Mouse (Mus musculus) layer of hippocampus, adult 6 months (tissue): ENCODE measurements around the gene Gfer. TPM values are rescaled to one million over a fixed set of nuclear protein-coding genes. Genes with fewer than 3 reads are reported as not detected.

Experiments
- long read RNA-seq, 2 experiments: library from polyadenylated mRNA; unstranded; transcript quantifications; one replicate each; pipeline ENCODE4 v2.0.0; 2019 to 2020
- polyA plus RNA-seq: library from polyadenylated mRNA; unstranded; fragments of <200 nt; fragmentation: Nextera tagmentation; gene quantifications from 2 replicates; pipeline ENCODE4 v1.2.3, GENCODE M21; 2021

The Gfer gene
- polyA plus RNA-seq: 30.7 and 34.3 TPM in 2 replicates
- long read RNA-seq, experiment 1, transcript Gfer-206 (2 exons, 1,706 nt): minor isoform, 11 of 54 reads
- long read RNA-seq, experiment 1, transcript Gfer-201 (3 exons, 1,776 nt): major isoform, 30 of 54 reads
- long read RNA-seq, experiment 1, partial matches to known transcripts: 1 of 54 reads
- long read RNA-seq, experiment 1, other reads (novel, unspliced or antisense): 10 of 54 reads
- long read RNA-seq, experiment 2, transcript Gfer-206 (2 exons, 1,706 nt): minor isoform, 49 of 133 reads
- long read RNA-seq, experiment 2, transcript Gfer-201 (3 exons, 1,776 nt): major isoform, 72 of 133 reads
- long read RNA-seq, experiment 2, partial matches to known transcripts: 0 of 133 reads
- long read RNA-seq, experiment 2, other reads (novel, unspliced or antisense): 10 of 133 reads

DNA sequence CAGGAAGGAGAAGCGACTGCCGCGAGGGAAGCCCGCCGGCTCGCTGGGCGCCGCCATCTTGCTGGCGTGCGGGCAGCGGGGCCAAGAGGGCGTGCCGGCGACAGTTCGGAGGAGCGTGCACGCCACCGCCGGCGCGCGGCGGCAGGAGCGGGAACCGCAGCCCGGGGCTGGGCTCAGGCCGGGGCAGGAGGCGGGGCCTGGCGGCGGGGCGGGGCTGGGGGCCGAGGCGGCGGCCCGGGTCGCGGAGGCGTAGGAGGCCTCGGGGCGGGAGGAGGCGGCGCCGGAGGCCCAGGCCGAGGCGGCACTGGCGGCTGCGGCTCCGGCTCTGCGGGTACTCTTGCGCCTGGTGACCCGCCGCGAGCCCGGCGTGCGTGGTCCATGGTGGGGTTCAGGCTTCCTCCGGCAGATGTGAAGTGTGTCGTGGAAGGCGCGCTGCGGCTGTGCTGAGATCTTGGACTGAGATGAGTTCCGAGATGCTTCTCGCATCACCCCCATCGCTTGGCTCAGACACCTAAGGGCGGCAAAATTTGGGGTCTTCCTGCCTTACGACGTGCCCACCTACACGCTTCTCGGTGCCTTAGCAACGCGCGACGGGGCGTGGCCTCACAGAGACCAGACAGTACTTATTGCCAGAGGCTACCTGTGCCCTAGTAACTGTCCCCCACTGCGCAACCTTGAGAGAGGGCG lies at the start of gene Gfer, which contains the start of gene Noxo1:
Gene Gfer, minus strand, starts transcription at position 146 of the 687 bp plus-strand sequence.
Gene Noxo1, plus strand, starts transcription at position 224 of the 687 bp plus-strand sequence.

DNA sequence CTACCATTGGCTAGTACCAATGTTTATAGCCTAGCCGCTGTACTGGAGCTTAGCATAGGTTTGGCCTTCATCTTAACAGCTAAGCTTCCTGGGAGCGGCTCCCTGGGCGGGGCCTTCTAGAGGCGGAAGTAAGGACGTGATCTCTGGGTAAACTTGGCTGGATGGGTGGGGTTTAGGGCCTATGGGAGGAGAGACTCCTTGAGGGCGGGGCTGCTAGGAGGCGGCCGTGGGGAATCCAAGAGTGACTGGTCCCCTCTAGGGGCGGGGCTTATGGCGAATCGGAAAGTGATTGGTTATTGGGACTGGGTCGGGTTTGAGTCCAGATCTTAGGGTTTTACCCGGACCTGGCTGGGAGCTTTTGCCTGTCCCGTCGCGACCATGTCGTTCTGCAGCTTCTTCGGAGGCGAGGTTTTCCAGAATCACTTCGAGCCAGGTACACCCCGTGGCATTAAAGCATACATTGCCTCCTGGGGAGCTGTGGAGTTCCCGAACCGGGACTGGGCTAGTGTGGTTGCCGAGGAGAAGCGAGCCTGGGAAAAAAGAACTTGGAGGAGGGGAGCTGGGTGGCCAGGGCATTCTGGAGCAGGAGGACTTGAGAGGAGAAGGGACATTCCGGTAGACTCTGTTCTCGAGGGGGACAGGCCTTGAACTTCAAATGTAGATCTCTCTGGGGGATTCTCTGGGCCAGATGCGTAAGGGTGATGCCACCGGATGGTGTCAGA lies 40.5 kb upstream of the Gfer start, which contains the start of gene Msrb1:
Gene Msrb1, plus strand, starts transcription at position 313 of the 722 bp plus-strand sequence.

DNA sequence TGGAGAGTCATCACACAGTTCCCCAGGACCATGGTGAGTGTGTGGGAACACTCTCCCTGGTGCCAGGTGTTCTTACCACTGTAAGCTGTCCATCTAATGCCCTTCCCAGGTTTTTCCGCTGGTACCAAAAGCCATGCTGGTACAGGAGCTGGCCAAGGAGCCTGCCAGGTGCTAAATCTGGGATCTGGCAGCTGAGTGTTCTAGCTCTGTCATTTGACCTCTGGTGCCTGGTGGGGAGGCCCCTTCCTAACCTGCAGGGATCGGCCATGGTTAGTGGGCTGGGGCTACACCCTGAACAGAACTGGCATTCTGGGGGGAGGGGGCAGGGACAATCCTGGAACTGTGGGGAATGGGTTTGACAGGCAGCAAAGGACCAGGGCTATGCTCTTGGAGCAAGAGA lies 31.7 kb upstream of the Gfer start, which contains the start of gene Rpl3l:
Gene Rpl3l, plus strand, starts transcription at position 203 of the 400 bp plus-strand sequence.

DNA sequence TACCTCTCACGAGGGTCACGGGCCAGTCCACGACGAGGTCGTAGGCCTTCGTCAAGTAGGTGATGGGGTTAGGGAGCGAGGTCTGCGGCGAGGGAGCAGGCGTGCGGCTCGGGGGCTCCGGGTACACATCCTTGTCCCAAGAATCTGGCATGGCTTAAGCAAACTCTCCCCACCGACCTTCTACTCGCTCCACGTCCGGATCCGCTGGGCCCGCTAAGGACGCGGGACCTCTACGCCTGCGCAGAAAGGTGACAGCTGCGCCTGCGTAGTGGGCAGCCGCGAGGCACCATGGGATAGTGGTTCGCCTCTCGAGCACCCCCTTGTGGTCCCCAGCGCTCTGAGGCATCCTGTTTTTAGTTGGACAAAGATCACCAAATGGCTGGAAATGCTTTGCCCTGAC lies 28.2 kb upstream of the Gfer start, which contains the start of gene Ndufb10:
Gene Ndufb10, minus strand, starts transcription at position 295 of the 400 bp plus-strand sequence.

DNA sequence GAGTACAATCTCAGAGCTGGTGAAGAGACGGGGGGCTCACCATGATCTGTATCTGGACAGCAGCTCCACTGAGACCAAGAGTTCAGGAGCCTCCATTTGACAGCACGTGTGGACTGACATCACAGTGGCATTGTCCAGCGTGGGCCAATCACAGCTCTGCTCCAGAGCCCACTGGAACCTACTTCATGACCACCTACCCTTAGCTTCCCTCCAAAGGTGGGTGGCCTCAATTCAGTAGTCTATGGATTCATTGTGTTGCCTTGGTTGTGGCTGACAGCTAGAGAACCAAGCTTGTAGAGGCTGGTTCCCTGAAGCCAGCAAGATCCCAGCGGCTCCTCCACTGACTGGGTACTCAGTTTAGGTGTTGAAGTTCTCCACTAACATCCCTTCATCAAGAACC lies 22.0 kb upstream of the Gfer start, which contains the start of the genes Rnf151 and Rps2:
Gene Rnf151, minus strand, starts transcription at position 121 of the 400 bp plus-strand sequence.
Gene Rps2, plus strand, starts transcription at position 174 of the 400 bp plus-strand sequence.

DNA sequence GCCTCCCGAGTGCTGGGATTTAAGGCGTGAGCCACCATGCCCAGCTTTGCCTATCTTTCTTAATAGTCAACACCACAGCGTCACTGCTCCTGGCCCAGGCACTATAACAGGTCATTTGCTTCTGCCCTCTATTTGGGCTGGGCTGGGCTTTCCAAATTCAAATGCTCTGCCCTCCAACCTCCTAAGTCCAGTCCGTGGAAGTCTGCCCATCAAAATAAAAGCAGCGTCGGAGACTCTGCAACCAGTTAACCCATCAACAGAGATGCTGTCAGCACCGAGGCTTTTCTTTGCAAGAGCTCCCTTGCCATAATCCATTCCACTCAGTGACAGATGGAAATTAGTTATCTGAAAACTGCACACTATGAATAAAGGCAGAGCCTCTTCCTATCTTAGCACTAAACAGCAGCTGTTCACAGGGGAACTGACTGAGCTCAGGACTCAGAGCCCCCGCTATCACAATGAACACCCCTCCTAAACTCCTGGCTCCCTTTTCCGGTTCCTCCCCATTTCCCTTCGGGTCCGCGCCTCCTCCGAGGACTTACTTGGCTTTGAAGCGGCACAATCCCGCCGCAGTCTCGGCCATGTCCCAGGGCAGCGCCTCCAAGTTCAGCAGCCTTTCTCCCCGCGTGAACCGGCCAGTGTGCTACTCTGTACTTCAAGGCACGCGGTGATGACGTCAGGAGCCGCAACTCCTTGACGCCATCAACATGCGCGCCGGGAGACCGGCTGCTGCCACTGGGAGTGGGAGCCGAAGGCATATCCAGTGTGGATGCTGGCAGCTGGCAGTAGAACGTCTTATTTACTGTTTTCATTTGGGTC lies 11.2 kb upstream of the Gfer start, which contains the start of gene Tbl3:
Gene Tbl3, minus strand, starts transcription at position 679 of the 819 bp plus-strand sequence.

DNA sequence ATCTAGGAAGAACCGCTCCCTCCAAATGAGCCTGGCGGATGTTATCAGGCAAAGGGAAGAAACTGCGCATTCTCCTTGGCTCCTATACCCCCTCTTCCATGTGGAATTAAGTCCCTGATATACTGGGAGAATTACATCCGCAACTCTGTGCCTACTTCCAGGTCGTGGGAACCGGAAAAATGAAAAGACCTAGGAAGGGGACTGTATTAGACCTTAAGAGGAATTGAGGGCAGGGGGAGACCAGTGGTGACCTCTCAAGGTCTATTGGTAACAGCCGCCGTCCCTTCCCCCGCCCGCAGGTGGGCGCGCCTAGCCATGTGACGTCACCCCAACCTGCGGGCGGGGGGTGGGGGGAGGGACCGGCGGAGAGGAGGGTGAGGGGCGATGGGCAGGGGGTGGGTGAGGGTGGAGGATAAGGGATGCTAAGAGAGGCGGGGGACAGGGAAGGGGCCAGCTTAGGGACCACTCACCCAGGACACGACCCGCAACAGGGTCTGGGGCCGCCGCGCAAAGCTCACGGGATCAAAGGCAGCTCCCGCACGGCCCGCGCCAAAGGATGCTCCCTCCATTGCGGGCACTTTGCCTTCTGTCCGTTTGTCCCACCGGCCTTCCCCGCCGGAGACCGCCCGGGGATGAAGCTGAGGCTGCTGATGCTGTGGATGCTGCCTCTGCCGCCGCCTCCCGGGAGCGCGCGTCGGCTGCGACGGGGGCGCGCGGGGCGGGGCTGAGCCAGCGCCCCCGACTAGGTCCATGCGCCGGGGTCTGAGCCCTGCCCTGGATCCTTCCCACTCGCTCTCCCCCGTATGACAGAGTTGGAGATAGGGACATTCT lies 6.5 kb downstream of the Gfer start, which contains the start of gene Syngr3:
Gene Syngr3, minus strand, starts transcription at position 705 of the 831 bp plus-strand sequence.

DNA sequence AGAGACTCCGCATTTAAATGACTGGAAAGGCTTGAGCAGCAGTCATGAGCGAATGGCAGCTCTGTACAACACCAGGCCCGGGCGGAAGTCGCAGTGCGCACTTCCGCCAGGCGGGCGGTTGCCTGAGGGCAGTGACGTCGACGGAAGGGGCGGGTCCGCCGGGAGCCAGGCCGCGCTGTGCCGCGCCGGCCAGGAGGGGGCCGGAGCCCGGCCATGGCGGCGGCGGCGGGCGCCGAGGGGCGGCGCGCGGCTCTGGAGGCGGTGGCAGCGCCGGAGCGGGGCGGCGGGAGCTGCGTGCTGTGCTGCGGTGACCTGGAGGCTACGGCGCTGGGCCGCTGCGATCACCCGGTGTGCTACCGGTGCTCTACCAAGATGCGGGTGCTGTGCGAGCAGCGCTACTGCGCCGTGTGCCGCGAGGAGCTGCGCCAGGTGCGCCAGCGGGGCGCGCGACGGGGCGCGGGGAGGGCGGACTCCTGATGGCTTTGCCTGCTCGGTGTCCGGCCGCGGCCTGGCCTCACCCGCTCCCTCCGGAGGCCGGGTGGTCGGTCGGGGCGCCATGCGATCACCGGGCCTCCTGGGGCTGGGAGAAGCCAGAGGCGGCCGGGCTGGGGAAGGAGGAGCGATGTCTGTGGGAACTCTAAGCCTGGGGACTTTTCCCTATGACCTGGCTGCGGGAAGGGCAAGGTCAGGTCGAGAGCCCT lies 26.3 kb downstream of the Gfer start, which contains the start of gene Zfp598:
Gene Zfp598, plus strand, starts transcription at position 143 of the 701 bp plus-strand sequence.

DNA sequence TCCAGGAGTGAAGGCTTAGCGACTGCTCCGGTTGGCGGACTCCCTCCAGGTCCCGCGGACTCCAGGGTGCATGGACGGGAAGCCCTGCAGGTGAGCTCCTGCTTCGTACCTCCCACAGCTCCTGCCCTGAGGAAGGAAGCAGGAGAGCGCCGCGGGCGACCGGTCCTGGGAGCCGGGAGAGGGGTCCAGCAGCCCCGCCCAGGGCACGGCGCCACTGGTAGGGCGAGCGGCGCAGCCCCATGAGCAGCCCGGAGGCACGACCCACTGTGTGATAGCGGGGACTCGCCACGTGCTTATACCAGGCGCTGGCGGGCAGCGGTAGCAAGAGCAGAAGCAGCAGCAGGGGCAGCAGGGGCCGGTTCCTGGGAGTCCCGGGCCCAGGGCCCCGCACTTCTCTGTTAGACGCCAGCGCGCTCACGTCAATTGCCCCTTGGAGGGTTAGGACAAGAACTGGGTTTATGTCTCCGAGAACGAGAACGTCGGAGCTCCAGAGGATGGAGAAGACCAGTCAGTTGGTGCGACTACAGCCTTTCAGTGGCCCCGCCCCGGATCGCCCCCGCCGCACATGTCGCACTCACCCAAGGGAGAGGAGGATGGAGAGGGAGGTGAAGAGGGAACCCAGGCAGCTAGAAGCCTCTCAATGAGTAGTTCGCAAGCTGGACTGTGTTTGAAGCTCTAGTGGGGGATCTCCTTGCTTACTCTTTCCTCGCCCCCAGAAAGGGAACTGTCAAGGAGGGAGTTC lies 37.8 kb downstream of the Gfer start, which contains the start of gene Npw:
Gene Npw, minus strand, starts transcription at position 441 of the 742 bp plus-strand sequence.

DNA sequence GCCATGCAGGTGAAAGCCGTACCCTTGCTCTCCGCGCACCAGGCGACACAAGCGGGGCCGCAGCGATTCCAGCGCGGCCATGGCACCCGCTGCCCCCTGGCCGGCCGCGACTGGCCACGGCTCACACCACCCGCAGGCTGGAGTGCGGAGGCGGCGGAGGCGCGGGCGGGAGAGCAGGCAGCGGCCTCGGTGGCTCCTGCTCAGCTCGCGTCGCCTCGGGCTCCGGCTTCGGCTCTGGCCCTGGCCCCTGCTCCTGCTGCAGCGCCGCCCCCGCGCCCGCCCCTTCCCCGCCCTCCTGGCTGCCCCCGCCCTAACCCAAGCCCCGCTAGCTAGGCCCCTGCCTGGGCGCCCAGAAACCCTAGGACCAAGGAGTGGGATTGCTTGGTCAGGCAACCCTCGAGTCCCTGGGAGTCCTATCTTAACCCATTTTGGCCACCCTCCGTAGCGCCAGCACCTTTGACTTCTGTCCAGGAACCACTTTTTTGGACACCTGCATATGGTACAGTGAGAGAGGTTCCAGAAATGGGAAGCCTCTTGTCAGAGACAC lies 45.8 kb downstream of the Gfer start, which contains the start of gene Slc9a3r2:
Gene Slc9a3r2, minus strand, starts transcription at position 258 of the 547 bp plus-strand sequence.

Other genes with a start within 250 kb of the Gfer start
- 12.4 and 12.9 TPM in 2 replicates for gene E4f1, start 225.8 kb downstream of the Gfer start, polyA plus RNA-seq
- 93.6 and 97.8 TPM in 2 replicates for gene Pgp, start 225.8 kb downstream of the Gfer start, polyA plus RNA-seq
- gene Bricd5, start 222.3 kb downstream of the Gfer start, polyA plus RNA-seq: 1.6 and 1.7 TPM in 2 replicates
- 15.9 and 16.3 TPM in 2 replicates for gene Mlst8, start 217.1 kb downstream of the Gfer start, polyA plus RNA-seq
- gene Caskin1, start 207.6 kb downstream of the Gfer start, polyA plus RNA-seq: 10.2 and 11.0 TPM in 2 replicates
- gene Traf7, start 168.2 kb downstream of the Gfer start, polyA plus RNA-seq: 17.9 and 20.8 TPM in 2 replicates
- 52.7 and 57.7 TPM in 2 replicates for gene Rab26, start 161.9 kb downstream of the Gfer start, polyA plus RNA-seq
- 8.1 and 9.0 TPM in 2 replicates for gene Pkd1, start 146.3 kb downstream of the Gfer start, polyA plus RNA-seq
- 85.0 and 101 TPM in 2 replicates for gene Tsc2, start 63.5 kb downstream of the Gfer start, polyA plus RNA-seq
- 6.2 and 6.5 TPM in 2 replicates for gene Nthl1, start 63.5 kb downstream of the Gfer start, polyA plus RNA-seq
- gene Slc9a3r2, start 45.8 kb downstream of the Gfer start, polyA plus RNA-seq: 41.7 and 49.7 TPM in 2 replicates
- 1.2 TPM in 2 replicates for gene Npw, start 37.7 kb downstream of the Gfer start, polyA plus RNA-seq
- gene Zfp598, start 26.5 kb downstream of the Gfer start, polyA plus RNA-seq: 0.99 and 1.2 TPM in 2 replicates
- 304 and 365 TPM in 2 replicates for gene Syngr3, start 6.2 kb downstream of the Gfer start, polyA plus RNA-seq
- gene Noxo1, start 78 bp upstream of the Gfer start, polyA plus RNA-seq: 0.87 and 0.93 TPM in 2 replicates
- 23.2 and 24.5 TPM in 2 replicates for gene Tbl3, start 11.5 kb upstream of the Gfer start, polyA plus RNA-seq
- not detected in 2 replicates for gene Rnf151, start 21.9 kb upstream of the Gfer start, polyA plus RNA-seq
- 1,412 and 1,765 TPM in 2 replicates for gene Rps2, start 22.0 kb upstream of the Gfer start, polyA plus RNA-seq
- gene Ndufb10, start 28.3 kb upstream of the Gfer start, polyA plus RNA-seq: 1,096 and 1,134 TPM in 2 replicates
- gene Rpl3l, start 31.7 kb upstream of the Gfer start, polyA plus RNA-seq: 0.50 TPM in 1 of 2 replicates, not detected in the other
- 9.1 and 9.3 TPM in 2 replicates for gene Msrb1, start 40.5 kb upstream of the Gfer start, polyA plus RNA-seq
- 0.54 and 0.67 TPM in 2 replicates for gene Hs3st6, start 56.8 kb upstream of the Gfer start, polyA plus RNA-seq
- gene Meiob, start 108.1 kb upstream of the Gfer start, polyA plus RNA-seq: not detected in 2 replicates
- 305 and 325 TPM in 2 replicates for gene Hagh, start 144.0 kb upstream of the Gfer start, polyA plus RNA-seq
- 25.1 and 25.5 TPM in 2 replicates for gene Fahd1, start 154.2 kb upstream of the Gfer start, polyA plus RNA-seq
- 0.20 TPM in 1 of 2 replicates, not detected in the other for gene Igfals, start 169.8 kb upstream of the Gfer start, polyA plus RNA-seq
- gene Nubp2, start 190.2 kb upstream of the Gfer start, polyA plus RNA-seq: 54.0 and 61.7 TPM in 2 replicates
- 82.3 and 84.0 TPM in 2 replicates for gene Spsb3, start 190.5 kb upstream of the Gfer start, polyA plus RNA-seq
- 15.7 and 16.4 TPM in 2 replicates for gene Eme2, start 198.9 kb upstream of the Gfer start, polyA plus RNA-seq
- 173 and 187 TPM in 2 replicates for gene Mrps34, start 199.0 kb upstream of the Gfer start, polyA plus RNA-seq
- gene Nme3, start 200.3 kb upstream of the Gfer start, polyA plus RNA-seq: 121 and 122 TPM in 2 replicates
- 52.4 and 55.8 TPM in 2 replicates for gene Mapk8ip3, start 240.8 kb upstream of the Gfer start, polyA plus RNA-seq